Mouse (Mus musculus) CH12.LX (cell line): ENCODE data around the gene Tsc22d2. TPM values are rescaled to one million over a fixed set of nuclear protein-coding genes. Genes with fewer than 3 reads are reported as not detected.

Experiments
- DNase-seq: peaks from one replicate; pipeline ENCODE4 v3.0.0-alpha.2; 2013; ENCODE audit errors: extremely low read depth
- H3K27ac ChIP-seq: 2 replicates; pipeline ENCODE4 v1.5.1; 2012; ENCODE audit warnings: low read depth, mild to moderate bottlenecking, control low read depth, moderate library complexity; ENCODE audit not compliant: insufficient read depth
- H3K27me3 ChIP-seq: replicated peaks from 2 replicates; pipeline ENCODE3; 2012; ENCODE audit warnings: inconsistent platforms
- H3K36me3 ChIP-seq, 2 experiments: replicated peaks in 1 of 2; 2 replicates each; pipeline versions ENCODE3 to v1.6.1; 2012; ENCODE audit warnings: inconsistent platforms in 1 of 2, low read length in 1 of 2, mild to moderate bottlenecking in 1 of 2, mixed read lengths in 1 of 2, moderate library complexity in 1 of 2; ENCODE audit not compliant: control insufficient read depth in 1 of 2, insufficient read depth in 1 of 2
- H3K4me1 ChIP-seq, 2 experiments: 2 replicates each; pipeline ENCODE4 v1.6.1; 2012; ENCODE audit warnings: inconsistent platforms in 1 of 2, moderate library complexity in 1 of 2; ENCODE audit not compliant: insufficient read depth in 2 of 2, control insufficient read depth in 1 of 2
- H3K4me2 ChIP-seq: 2 replicates; pipeline ENCODE4 v1.6.1; 2012; ENCODE audit warnings: low read depth, mild to moderate bottlenecking, control low read depth; ENCODE audit not compliant: poor library complexity, insufficient read depth, severe bottlenecking
- H3K4me3 ChIP-seq, 3 experiments: fragments of 150-350 bp in 1 of 3; sonication (generic) in 1 of 3; replicated peaks in 1 of 3; 2 replicates each; pipeline versions ENCODE3 to v1.5.1; 2011 to 2012; ENCODE audit warnings: low read depth in 2 of 3, low read length in 2 of 3, mild to moderate bottlenecking in 2 of 3, moderate library complexity in 2 of 3, control low read depth in 1 of 3, improper control_type of control experiment in 1 of 3, inconsistent platforms in 1 of 3, mixed read lengths in 1 of 3; ENCODE audit not compliant: poor library complexity in 1 of 3
- H3K79me2 ChIP-seq: replicated peaks from 2 replicates; pipeline ENCODE4 v1.6.1; 2012; ENCODE audit warnings: mild to moderate bottlenecking, moderate library complexity; ENCODE audit not compliant: control insufficient read depth, poor library complexity, insufficient read depth, severe bottlenecking; ENCODE audit errors: extremely low read depth
- H3K9ac ChIP-seq: 2 replicates; pipeline ENCODE4 v1.6.1; 2012; ENCODE audit warnings: low read depth, mild to moderate bottlenecking, control low read depth, moderate library complexity; ENCODE audit not compliant: insufficient read depth
- H3K9me3 ChIP-seq: replicated peaks from 2 replicates; pipeline ENCODE3; 2012; ENCODE audit warnings: low read length, inconsistent platforms, mixed read lengths
- BHLHE40 ChIP-seq: IDR thresholded peaks from 2 replicates; pipeline ENCODE4 v1.6.1; 2011; ENCODE audit warnings: mild to moderate bottlenecking, low read depth, low read length, improper control_type of control experiment
- CHD2 ChIP-seq: IDR thresholded peaks from 2 replicates; pipeline ENCODE4 v1.6.1; 2011; ENCODE audit warnings: low read length, improper control_type of control experiment
- CTCF ChIP-seq, 2 experiments: IDR thresholded peaks in 1 of 2; conservative IDR thresholded peaks in 1 of 2; 2 replicates each; pipeline ENCODE4 v1.5.1; 2011 to 2012; ENCODE audit warnings: low read depth in 2 of 2, low read length in 2 of 2, improper control_type of control experiment in 1 of 2, inconsistent platforms in 1 of 2, mild to moderate bottlenecking in 1 of 2, moderate library complexity in 1 of 2
- E2F4 ChIP-seq: IDR thresholded peaks from 2 replicates; pipeline ENCODE4 v1.6.1; 2011; ENCODE audit warnings: low read depth, low read length, improper control_type of control experiment; ENCODE audit not compliant: insufficient replicate concordance
- EP300 ChIP-seq: IDR thresholded peaks from 2 replicates; pipeline ENCODE4 v1.6.1; 2011; ENCODE audit warnings: low read length, improper control_type of control experiment
- HCFC1 ChIP-seq: IDR thresholded peaks from 2 replicates; pipeline ENCODE4 v1.6.1; 2012; ENCODE audit warnings: low read depth, mild to moderate bottlenecking, inconsistent platforms, low read length, improper control_type of control experiment
- JUN ChIP-seq: IDR thresholded peaks from 2 replicates; pipeline ENCODE4 v1.6.1; 2011; ENCODE audit warnings: low read depth, mild to moderate bottlenecking, low read length, improper control_type of control experiment, moderate library complexity; ENCODE audit not compliant: insufficient read depth
- JUND ChIP-seq: conservative IDR thresholded peaks from 2 replicates; pipeline ENCODE4 v1.6.1; 2011; ENCODE audit warnings: low read depth, low read length, improper control_type of control experiment
- KAT2A ChIP-seq: IDR thresholded peaks from 2 replicates; pipeline ENCODE4 v1.6.1; 2012; ENCODE audit warnings: low read length, improper control_type of control experiment, inconsistent platforms; ENCODE audit not compliant: insufficient replicate concordance
- MAX ChIP-seq: IDR thresholded peaks from 2 replicates; pipeline ENCODE4 v1.6.1; 2011; ENCODE audit warnings: low read length, improper control_type of control experiment
- MXI1 ChIP-seq: IDR thresholded peaks from 2 replicates; pipeline ENCODE4 v1.6.1; 2011; ENCODE audit warnings: mild to moderate bottlenecking, low read depth, low read length, improper control_type of control experiment
- MYC ChIP-seq: IDR thresholded peaks from 2 replicates; pipeline ENCODE4 v1.6.1; 2011; ENCODE audit warnings: low read depth, mild to moderate bottlenecking, improper control_type of control experiment, low read length
- NELFE ChIP-seq: IDR thresholded peaks from 2 replicates; pipeline ENCODE4 v1.6.1; 2011; ENCODE audit warnings: low read depth, low read length, improper control_type of control experiment
- NRF1 ChIP-seq: IDR thresholded peaks from 2 replicates; pipeline ENCODE4 v1.6.1; 2014; ENCODE audit warnings: low read depth, mild to moderate bottlenecking, inconsistent platforms, low read length, improper control_type of control experiment, moderate library complexity
- PAX5 ChIP-seq: IDR thresholded peaks from 2 replicates; pipeline ENCODE4 v1.6.1; 2012; ENCODE audit warnings: low read length, inconsistent platforms, mixed read lengths
- RAD21 ChIP-seq: IDR thresholded peaks from 2 replicates; pipeline ENCODE4 v1.6.1; 2011; ENCODE audit warnings: low read depth, mild to moderate bottlenecking, low read length, improper control_type of control experiment, moderate library complexity
- SIN3A ChIP-seq: IDR thresholded peaks from 2 replicates; pipeline ENCODE4 v1.6.1; 2012; ENCODE audit warnings: low read length, improper control_type of control experiment, inconsistent platforms
- SMC3 ChIP-seq: IDR thresholded peaks from 2 replicates; pipeline ENCODE4 v1.6.1; 2011; ENCODE audit warnings: low read depth, low read length, improper control_type of control experiment
- TBP ChIP-seq: conservative IDR thresholded peaks from 2 replicates; pipeline ENCODE4 v1.6.1; 2011; ENCODE audit warnings: low read depth, low read length, improper control_type of control experiment
- TCF12 ChIP-seq: IDR thresholded peaks from 2 replicates; pipeline ENCODE4 v1.6.1; 2014; ENCODE audit warnings: low read depth, mild to moderate bottlenecking, inconsistent platforms, low read length, improper control_type of control experiment
- USF1 ChIP-seq: IDR thresholded peaks from 2 replicates; pipeline ENCODE4 v1.6.1; 2014; ENCODE audit warnings: low read depth, mild to moderate bottlenecking, inconsistent platforms, low read length, improper control_type of control experiment
- USF2 ChIP-seq: conservative IDR thresholded peaks from 2 replicates; pipeline ENCODE4 v1.6.1; 2011; ENCODE audit warnings: low read depth, low read length, improper control_type of control experiment
- ZC3H11A ChIP-seq: IDR thresholded peaks from 2 replicates; pipeline ENCODE4 v1.6.1; 2012; ENCODE audit warnings: low read depth, mild to moderate bottlenecking, inconsistent platforms, low read length, improper control_type of control experiment
- ZKSCAN1 ChIP-seq: IDR thresholded peaks from 2 replicates; pipeline ENCODE4 v1.6.1; 2012; ENCODE audit warnings: low read depth, inconsistent platforms, low read length, improper control_type of control experiment, borderline replicate concordance
- ZMIZ1 ChIP-seq: IDR thresholded peaks from 2 replicates; pipeline ENCODE4 v1.6.1; 2012; ENCODE audit warnings: low read depth, mild to moderate bottlenecking, inconsistent platforms, low read length, improper control_type of control experiment
- dilution Hi-C: fragments of 300-500 bp; cut with MboI; formaldehyde crosslinking; loops from 2 replicates; pipeline ENCODE4 v1.14.3; 2020; ENCODE audit warnings: low sequenced_read_pairs; ENCODE audit not compliant: extremely low pct_unique_long_range_greater_than_20kb, extremely low pct_ligation_motif_present
- in situ Hi-C: fragments of 300-500 bp; cut with MboI; formaldehyde crosslinking; loops from 3 replicates; pipeline ENCODE4 v1.14.3; 2019; ENCODE audit warnings: low sequenced_read_pairs, low pct_ligation_motif_present, low pct_unique_long_range_greater_than_20kb, mixed read lengths
- polyA plus RNA-seq: library from polyadenylated mRNA; unstranded; fragments of >175 nt; gene quantifications from 2 replicates; pipeline ENCODE4 v1.2.1, GENCODE M21; 2012; ENCODE audit warnings: low read depth; ENCODE audit not compliant: insufficient read length
- total RNA-seq, 2 experiments: library from RNA; depleted of rRNA; stranded (reverse); fragments of 300-350 nt in 1 of 2; fragments of >200 nt in 1 of 2; gene quantifications; 2 replicates each; pipeline ENCODE4 v1.2.3; 2012 to 2014

The Tsc22d2 gene
- total and polyA plus RNA-seq, 3 experiments, result 9.0 to 17.4 (median 12.9) TPM

- Histone ChIP-seq H3K36me3 (peaks cover 0 to 11% of the 10 kb centered on the region in 2 experiments), H3K79me2 (peaks cover 15% of the 10 kb centered on the region), H3K27ac (no peak overlapping the region), H3K9ac (no peak overlapping the region), H3K4me2 (no peak overlapping the region), H3K27me3 (no peaks in the 10 kb centered on the region), H3K9me3 (no peaks in the 10 kb centered on the region), H3K4me1 (peaks cover 0 to 20% of the 10 kb centered on the region in 2 experiments; a peak in 2 of 4 replicates), H3K4me3 (no peak overlapping the region)
- dilution Hi-C loops, result no loop called here
- in situ Hi-C loops, result no loop called here
- DNase-seq, result no peak
- TF ChIP-seq MXI1 (no peak), PAX5 (no peak), NELFE (no peak), EP300 (no peak), JUN (no peak), BHLHE40 (no peak), CHD2 (no peak), USF2 (no peak)
- TF ChIP-seq, all 38 proteins: peak for 0
Observed at GRCm38 (mm10) chr3:58428861-58429260, 14.3 kb downstream of the Tsc22d2 start.

- Histone ChIP-seq H3K4me3 (no peak overlapping the region), H3K27ac (no peak overlapping the region), H3K27me3 (no peaks in the 10 kb centered on the region), H3K4me1 (no peaks in the 10 kb centered on the region), H3K4me2 (no peak overlapping the region), H3K36me3 (peaks cover 4 to 25% of the 10 kb centered on the region in 2 experiments), H3K79me2 (peaks cover 4% of the 10 kb centered on the region), H3K9ac (no peak overlapping the region), H3K9me3 (no peaks in the 10 kb centered on the region)
- dilution Hi-C loops, result no loop called here
- in situ Hi-C loops, result no loop called here
- DNase-seq, result no peak
- TF ChIP-seq SIN3A (no peak), JUN (no peak), ZC3H11A (no peak), MXI1 (no peak), HCFC1 (no peak), TBP (no peak), KAT2A (no peak), ZMIZ1 (no peak)
Observed at GRCm38 (mm10) chr3:58434414-58434813, 19.9 kb downstream of the Tsc22d2 start.

- H3K9me3 ChIP-seq, result no peaks in the 10 kb centered on the region
- in situ Hi-C loops, result no loop called here
- H3K4me2 ChIP-seq, result no peak overlapping the region
- TF ChIP-seq USF1 (no peak), JUN (no peak), MYC (no peak), PAX5 (no peak), SMC3 (peak; percentile 53), SIN3A (no peak), NELFE (no peak), MAX (no peak), NRF1 (no peak), ZKSCAN1 (no peak), RAD21 (peak; percentile 50), BHLHE40 (no peak), TCF12 (no peak), KAT2A (no peak), E2F4 (no peak), CHD2 (no peak), EP300 (no peak), USF2 (no peak), JUND (no peak), CTCF (conservative IDR thresholded peaks at IDR 0.05 in 1 of 2, IDR thresholded peaks at IDR 0.05 in 1 of 2; ENCODE audit: low read depth in 2 of 2, low read length in 2 of 2) (peak in 1 of 2 experiments; percentile 61; a peak in 2 of 4 replicates)
- no peak overlapping the region for H3K9ac ChIP-seq
- H3K4me1 ChIP-seq, result peaks cover 0 to 4% of the 10 kb centered on the region in 2 experiments; a peak in 1 of 4 replicates
- no peak overlapping the region for H3K27ac ChIP-seq
- dilution Hi-C loops, result no loop called here
- no peaks in the 10 kb centered on the region for H3K27me3 ChIP-seq
- no peaks in the 10 kb centered on the region; the same call in 1 of the 2 replicates for H3K79me2 ChIP-seq
- DNase-seq, result peak; percentile 48
- H3K36me3 ChIP-seq, result peaks cover 2 to 34% of the 10 kb centered on the region in 2 experiments
- H3K4me3 ChIP-seq, result no peak overlapping the region
Observed at GRCm38 (mm10) chr3:58448230-58448629, 33.7 kb downstream of the Tsc22d2 start.
